Mouse (Mus musculus): ENCODE measurements at regions not wholly inside any gene's neighbourhood (a gene's known extent, or its start where the extent isn't known, plus 50 kb on each side); places are given as distances from the start of the nearest gene placed in this dataset.

DNA sequence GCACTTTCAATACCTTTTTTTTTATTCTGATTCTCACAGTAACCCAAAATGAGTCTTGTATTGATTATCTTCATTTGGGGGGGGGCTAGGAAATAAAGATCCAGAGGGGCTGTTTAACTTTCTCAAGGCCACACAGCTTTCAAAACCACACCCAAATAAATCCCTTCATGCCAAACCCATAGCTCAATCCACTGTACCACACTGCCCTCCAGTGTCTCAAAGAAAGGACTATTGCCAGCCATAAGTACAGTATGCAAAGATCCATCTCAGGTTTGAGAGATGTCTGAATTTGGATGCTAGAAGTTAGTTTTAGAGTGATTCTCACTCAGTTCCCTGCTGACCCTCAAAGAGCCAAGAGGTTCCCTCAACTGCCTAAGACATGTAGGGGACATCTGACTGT lies 120.1 kb upstream of the Gm26657 start:
- no peak for DNase-seq (ENCODE audit: low spot score in 2 of 2)

DNA sequence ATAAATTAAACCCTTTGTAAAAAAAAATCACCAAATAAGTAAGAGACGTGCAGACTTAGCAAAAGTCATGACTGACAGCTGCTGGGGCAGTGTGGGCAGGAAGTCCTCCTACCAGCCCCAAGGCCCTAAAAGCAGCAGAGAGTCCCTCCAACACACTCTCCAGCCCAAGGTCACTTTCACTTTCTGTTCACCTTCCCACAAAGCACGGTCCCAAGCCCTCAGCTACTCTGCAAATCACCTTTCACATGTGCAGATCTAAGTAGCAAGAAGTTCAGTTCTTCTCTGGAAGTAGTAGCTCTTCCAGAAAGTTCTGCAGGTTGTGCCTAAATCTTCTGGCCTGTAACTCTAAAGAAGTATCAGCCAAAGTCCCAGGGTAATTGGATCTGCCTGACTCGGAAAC lies 120.8 kb upstream of the Gm26657 start:
- DNase-seq (ENCODE audit: low spot score in 2 of 2) = no peak

DNA sequence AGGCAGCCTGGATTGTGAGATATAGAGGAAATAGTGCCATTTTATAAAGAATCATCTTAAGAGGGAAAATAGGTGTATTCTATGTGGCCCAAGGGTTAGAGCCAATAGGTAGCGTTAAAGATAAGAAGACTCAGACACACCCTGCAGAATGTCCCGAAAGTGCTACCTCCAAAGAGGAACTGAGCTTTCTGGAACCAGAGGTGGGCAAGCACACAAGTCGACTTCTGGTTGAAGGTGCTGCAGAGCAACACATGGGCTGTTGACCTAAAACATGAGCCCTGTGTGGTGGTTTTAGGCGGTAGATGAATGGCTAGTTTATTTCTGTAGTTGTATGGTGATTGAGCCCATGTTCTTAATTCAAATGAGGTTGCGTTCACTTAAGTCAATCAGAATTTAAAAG lies 121.4 kb upstream of the Gm26657 start:
- DNase-seq (ENCODE audit: low spot score in 2 of 2) = no peak

DNA sequence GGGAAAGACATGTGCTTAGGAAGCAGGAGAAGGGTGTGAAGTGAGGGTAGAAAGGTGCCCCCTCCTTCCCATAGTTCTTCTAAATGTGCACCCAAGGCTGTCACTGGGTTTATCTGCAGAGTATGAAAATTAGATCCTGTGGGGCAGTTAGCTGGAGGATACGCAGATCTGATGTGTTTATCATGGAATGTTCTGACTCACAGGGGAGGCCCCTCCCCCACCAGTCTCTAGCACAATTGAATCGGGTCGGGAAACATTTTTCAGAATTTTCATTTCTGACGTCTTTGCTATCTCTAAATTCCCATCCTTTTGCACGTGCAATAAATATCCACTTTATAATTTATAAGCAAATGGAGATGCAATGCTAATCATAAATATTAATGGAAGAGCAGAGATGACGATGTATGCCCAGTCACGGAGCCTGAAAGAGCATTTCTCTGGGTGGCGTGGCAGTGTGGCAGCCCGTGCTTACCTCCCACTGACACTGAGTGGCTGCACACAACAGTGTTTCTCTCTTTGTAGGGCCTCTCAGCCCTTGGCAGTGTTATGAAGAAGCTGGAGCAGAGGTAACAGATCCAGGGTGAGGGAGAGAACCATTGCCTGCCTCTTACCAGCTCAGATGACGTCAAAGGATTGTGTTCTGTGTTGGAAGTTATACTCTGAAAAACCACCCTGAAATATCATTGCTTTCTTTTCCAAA lies 122.1 kb upstream of the Gm26657 start:
- no peak for DNase-seq (ENCODE audit: low spot score in 2 of 2)

DNA sequence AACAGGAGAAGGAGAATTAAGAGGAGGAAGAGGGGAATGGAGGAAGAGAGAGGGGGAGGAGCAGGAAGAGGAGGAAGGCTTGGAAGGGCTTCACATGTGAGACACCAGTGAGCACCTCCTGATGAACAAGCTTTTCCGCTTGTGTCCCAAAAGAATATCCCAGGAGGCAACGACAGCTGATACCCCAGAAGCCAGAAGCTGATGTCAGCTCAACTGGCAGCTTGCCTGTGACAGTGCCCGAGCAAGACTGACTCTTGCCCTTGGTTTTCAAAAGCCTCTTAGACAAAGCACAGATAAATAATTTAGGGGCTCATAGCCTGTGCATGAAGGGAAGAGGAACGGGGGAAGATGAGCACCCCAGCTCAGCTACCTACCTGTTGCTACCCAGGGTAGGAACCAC lies 127.5 kb upstream of the Gm26657 start:
- DNase-seq (ENCODE audit: low spot score in 2 of 2) = no peak

DNA sequence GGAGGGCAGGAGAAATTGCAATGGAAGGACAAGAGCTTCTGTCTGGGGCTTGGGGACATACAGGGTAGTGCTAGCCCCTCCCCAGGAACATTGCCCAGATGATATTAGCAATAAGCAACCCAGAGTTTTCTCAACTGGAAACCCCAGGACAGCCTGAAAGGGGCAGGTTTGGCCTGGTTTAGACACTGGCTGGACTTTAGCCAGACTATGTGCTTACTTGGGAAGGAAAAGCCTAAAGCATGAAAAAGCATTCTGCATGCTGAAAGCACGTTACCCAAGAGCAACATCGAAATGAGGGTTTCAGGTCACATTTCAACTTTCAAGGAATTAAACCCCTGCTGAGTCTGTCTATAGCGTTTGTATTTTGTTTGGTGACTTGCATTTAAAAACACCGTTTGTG lies 128.1 kb upstream of the Gm26657 start:
- DNase-seq (ENCODE audit: low spot score in 2 of 2) = no peak

DNA sequence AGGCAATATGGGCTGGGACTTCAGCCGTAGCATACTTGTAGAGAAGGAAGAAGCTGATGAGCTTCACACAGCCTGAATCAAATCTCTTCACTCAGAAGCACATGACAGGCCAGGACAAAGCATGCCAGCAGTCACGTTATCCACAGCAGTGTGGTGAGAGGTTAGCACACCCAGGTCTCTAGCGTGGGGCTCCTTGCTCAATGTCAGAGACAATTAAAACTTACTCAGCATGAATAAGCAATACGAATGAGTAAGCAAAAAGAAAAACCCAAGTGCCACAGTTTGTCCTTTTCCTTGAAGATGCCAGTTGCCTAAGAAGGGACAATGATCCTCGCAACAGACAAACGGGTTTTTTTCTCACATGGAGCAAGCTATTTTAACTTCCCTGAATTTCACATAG lies 129.6 kb upstream of the Gm26657 start:
- no peak for DNase-seq (ENCODE audit: low spot score in 2 of 2)

DNA sequence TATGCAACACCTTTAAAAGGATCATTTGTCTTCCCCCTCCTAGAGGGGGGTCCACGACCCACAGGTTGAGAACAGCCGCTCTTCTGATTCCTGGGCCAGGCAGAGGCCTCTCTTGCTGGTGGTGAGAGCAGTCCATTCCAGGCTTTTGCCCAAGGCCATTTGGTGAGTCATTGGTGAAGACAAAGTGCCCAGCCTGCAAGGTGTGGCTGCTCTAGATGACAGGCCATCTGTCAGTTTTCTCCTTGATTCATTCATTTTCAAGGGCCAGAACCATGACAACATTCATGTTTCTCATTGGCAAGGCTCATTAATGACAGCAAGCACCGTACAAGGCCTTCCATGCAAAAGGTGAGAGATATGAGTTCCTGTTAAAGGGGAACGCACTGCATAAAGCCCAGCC lies 131.2 kb upstream of the Gm26657 start:
- DNase-seq (ENCODE audit: low spot score in 2 of 2) = no peak

DNA sequence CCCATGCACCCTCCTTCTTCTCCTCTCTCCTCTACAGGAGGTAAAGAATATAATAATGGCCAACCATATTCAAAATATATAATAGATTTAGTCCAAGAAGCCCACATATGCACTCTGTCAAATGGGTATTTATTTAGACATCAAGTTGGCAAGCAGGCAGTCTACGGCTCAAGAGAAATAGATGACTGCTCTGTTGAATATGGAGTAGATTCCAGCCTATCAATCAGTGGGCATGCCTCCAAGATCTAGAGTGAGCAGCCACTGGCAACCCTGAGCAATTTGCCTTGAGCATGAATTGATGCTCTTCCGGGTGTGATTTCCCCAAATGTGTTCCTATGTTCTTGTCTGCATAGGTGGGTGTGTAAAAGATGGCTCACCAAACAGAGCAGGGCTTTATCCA lies 141.5 kb upstream of the Gm26657 start:
- no peak for DNase-seq (ENCODE audit: low spot score in 2 of 2)

DNA sequence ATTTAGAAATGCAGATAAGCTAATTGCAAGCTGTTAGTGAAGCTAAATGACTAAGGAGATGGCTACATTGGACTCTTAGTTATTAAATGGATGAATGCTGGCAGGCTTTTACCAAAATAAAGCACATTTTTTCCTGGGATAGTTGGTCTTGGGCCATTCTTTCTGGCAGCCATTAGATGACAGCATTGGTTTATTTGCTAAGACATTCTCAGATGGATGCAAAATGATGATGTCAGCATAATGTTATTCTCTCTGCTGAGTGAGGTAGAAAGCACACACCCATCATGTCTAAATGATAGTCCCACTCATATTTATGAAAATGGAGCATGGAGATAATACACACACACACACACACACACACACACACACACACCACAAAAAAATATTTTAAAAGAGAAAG lies 141.9 kb upstream of the Gm26657 start:
- no peak for DNase-seq (ENCODE audit: low spot score in 2 of 2)

DNA sequence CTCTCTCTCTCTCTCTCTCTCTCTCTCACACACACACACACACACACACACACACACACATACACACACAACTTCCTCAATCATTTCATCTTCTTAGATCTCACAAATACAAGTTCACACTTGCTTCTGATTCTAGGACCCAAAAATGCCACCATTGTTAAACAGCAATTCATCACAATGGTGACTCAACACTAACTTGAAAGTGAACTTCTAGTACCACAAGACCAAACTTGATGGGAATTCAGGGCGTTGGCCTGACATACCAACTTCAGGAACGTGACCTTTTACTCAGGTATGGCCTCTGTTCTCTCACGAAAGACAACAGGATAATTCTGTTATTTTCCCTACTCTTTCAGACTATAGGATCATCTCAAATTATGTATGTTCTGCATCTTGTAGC lies 157.5 kb upstream of the Gm26657 start:
- no peak for DNase-seq (ENCODE audit: low spot score in 2 of 2)

DNA sequence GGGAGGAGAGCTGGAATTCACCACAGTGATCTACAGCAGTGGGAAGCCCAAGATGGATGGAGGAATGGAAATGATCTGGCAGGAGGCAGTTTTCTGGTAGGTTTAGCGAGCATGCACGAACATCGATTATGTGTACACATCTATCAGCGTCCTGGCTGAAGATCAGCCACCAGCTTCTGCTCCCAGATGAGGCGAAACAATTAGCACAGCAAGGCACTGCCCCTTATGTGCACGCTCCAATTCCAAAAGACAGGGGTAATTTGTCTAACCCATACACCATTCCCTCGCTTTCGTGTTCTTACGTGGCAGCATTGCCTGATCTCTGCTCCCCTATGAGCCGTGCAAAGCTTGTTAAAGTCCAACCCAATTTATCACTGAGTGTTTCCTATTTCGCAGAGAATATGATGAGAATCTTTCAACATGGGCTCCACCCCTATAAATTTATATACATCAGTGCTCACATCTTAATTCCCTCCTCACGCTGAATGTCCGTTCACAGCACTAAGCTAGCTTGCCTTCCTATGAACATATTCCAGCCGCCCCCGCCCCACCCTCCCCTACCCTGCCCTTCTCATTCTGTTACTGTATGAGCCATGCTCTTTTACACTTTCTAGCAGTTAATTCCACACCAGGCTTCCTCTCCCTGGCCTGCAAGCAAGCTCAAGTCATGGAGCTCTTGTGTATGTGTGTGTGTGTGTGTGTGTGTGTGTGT lies 162.9 kb upstream of the Gm26657 start:
- no peak for DNase-seq (ENCODE audit: low spot score in 2 of 2)

DNA sequence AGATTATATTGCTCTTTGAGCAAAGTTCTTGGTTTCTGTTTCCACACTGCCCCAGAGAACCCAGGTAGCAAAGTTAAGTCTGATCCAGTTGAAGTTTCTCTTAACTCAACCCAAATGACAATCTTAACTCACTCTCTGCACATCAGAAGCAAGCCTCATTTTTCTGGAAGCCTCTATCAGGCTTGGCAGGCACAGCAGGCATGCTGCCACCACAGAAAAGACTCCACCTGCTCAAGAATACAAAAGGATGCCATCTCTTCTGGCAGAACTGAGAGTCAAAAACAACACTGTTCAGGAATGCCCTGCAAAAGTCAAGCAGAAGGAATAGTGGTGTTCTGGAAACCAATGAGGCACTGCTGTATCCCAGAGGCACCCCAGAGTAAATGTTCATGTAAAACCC lies 187.7 kb upstream of the Gm26657 start:
- peak; percentile 32 to 33 for DNase-seq (ENCODE audit: low spot score in 2 of 2)

DNA sequence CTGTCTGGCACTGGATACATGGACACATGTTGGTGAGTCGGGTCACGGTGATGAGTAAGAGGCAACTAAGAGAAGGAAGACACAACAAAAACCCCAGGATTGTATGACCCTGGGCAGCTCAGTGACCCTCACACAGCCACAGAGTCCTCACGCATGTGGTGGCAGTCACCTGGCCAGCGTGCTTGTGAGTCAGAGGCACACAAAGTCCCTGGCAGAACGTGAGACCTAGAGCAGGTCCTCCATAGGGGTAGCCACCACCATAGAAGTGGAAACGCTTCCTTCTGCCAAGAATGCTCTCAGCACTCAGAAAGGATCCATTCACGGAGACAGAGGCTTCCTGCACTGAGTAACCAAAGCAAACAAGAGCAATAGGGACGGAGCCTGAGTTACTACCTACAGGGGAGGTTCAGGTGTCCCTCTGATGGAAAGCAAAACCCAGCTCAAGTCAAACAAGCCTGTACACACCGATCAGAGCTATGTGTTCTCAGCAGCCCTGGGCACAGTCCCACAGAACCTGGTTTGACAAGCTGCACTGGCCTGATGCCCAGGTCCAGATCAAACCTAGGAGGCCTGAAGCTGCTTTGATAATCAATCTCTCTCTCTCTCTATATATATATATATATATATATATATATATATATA lies 206.4 kb upstream of the Gm26657 start:
- DNase-seq (ENCODE audit: low spot score in 2 of 2) = no peak

DNA sequence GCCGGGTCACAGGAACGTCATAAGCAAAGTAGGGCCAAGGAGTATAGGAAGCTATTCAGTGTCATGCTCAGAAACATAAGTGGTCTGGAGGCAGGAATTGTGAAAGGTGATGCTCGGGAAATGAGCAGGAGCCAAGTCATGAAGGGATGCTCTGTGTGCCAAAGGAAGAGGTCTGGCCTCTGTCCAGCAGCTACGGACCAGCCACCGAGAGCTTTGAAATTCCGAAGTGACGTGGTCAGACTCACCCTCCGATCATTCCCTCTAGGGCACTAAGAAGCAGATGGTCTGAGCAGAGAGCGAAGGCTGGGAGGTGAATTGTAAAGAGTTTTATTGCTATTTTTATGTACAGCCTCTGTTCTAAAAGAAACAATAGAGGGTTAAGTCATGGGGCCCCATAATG lies 206.9 kb upstream of the Gm26657 start:
- DNase-seq (ENCODE audit: low spot score in 2 of 2) = no peak

DNA sequence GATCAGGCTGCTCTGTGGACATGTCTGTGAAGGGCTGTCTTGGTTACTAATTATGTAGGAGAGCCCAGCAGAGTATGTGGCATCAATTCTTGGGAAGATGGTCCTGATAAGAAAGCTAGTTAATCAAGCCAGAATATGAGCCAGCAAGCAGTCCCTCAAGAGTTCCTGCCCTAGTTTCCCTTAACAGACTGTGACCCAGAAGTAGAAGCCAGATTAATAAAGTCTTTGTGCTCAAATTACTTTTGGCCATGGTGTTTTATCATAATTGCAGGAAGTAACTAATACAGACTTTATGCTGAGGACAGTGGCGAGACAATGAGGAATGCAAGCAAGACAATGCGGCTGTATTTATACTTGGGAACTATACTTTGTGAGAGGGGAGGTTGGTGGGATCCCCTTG lies 211.3 kb upstream of the Gm26657 start:
- no peak for DNase-seq (ENCODE audit: low spot score in 2 of 2)

DNA sequence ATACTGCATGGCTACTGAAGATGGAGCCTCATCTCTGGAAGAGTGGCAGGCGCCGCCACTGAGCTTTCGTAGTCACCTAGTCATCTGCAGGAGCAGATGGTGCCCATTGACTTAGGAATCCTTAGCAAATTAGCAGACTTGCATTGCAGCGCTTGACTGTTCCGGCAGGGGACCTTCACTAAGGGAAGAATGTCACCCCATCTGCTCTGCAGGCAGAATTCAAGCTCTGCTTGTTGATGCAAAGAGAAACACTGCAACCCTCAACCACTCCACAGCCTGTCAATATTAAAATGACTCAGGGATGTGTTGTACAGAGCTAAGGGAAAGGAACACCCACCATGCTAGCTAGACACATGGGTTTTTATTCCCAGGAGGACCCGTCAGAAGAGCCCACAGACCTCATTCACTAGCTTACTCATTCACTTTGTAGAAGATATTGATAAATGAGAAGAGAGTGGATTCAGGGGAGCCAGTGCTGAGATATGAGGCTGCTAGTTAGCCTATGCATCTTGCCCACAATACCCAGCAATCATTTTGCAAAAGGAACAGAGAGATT lies 215.4 kb upstream of the Gm26657 start:
- DNase-seq (ENCODE audit: low spot score in 2 of 2) = peak; percentile 30 to 36

DNA sequence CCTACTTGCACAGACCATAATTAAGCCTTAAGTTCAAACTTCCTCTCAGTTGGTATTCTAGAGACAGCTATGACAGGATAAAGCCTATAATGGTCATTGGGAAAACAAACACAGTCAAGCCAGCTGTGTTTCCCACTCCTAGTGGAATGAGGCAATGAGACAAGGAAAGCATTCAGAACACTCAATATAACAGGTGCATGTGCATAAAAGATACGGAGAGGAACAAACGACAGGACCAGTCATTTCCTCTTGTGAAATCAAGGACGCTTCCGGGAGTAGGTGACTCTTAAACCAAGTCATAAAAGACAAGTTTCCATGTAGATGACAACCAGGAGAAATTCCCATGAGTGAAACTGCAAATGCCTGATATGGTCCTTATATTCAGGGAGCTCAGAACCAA lies 232.1 kb upstream of the Gm26657 start:
- DNase-seq (ENCODE audit: low spot score in 2 of 2) = no peak

DNA sequence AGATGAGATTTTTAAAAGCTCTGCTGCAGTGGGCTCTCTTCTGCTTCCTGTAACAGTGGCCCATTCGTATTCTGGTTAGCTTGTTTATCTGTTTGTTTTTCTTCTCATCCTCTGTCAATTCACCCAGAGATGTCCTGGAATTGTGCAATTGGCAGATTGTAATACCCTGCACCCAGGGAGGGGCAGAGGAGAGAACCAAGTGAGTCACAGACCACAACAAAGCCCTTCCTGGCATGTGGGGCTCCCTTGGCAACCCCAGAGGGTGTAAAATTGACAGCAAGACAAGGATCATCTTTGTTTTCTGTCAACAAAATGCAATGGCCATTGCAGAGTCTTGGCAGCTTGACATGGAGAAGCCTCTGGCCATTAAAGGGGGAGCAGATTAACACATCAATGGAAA lies 233.1 kb upstream of the Gm26657 start:
- no peak for DNase-seq (ENCODE audit: low spot score in 2 of 2)

DNA sequence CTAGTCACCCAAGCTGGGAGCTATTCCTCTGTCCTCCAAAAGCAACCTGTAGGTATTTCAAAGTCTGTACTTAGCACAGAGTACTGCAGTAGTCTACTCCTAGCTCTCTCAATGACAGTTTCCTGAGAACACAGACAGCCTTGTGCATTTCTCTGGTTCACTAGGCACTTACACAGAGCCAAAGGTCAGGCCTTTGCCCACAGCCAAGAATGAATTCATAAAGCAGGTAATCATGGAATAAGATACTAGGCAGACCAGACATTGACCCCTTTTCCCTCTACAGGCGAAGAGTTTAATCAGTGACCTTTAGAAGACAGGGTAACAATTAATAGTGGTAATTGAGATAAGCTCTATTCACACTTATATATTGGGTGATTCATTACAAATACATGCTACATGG lies 233.8 kb upstream of the Gm26657 start:
- DNase-seq (ENCODE audit: low spot score in 2 of 2) = no peak

DNA sequence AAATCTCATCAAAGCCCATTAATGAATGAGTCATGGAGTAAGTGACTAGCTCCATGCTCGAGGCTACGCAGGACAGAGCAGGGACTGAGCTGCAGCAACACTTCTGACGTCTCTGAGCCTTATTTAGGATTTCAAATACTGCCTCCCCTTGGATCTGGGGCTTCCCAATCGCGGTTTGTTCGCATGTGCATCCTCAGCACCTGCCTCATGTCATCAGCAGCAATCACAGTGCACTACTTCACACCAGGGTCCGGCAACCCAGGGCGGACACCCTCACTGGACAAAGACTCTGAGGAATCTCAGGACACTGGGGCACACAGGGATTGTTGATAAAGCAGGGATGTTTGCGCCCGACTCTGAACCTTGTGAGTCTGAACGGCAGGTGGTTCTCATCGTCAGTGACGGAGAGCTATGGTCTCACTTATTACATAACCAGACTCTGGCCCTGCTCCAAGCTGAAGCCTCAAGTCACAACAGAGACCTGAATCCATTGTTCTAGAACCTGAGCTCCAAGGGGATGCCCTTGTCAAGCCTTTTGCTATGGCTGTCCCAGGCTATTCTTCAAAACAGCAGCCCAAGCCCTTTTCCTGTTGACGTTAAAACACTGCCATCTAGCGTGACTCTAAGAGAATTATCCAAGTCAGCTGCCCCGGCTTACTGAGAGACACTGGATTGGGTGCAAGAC lies 247.2 kb upstream of the Gm26657 start:
- DNase-seq (ENCODE audit: low spot score in 2 of 2) = peak; percentile 68 to 78

DNA sequence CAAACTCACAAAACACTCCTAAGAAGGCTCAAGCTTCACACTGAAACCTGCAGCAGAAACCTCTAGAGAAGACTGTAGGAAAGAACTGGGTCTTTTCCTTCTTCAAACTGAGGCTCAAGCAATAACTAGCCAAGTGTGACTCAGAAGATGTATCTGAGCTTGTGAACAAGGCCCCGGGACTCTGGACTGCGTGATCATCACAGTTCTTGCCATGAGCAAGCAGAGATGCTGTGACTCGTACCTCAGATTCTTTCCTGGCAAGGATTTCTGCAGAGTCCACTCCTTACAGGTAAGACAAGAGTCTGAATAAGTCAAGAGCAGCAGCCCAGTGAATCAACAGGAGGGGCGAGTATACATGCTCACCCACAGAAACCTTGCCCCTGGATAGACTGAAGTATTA lies 250.5 kb upstream of the Gm26657 start:
- DNase-seq (ENCODE audit: low spot score in 2 of 2) = no peak
